In the genomic region with DNA sequence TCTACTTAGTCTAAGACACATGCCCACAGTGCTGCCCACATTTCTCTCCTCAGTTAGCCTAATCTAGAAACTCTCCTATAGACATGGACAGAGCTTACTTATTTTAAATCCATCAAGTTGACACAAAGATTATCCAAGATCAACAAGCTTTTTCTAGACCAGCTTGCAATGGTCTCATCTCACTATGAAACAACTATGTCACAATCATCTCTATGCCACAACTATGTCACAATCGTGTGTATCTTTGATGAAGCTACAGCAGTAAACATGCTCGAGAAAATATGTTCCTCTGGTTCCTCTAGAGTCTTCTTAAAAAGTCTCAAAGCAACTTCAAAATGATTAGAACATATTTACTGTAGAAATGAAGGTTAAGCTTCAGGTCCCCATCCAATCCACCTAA, we compare ENCODE assay signal across 27 mouse cellular contexts.
A peak's percentile ranks its signal among the peaks of the same experiment; 100 is the strongest.
DNase-seq lines count a peak whose midpoint lies in the region; ATAC-seq and TF ChIP-seq lines count a peak whose summit lies in the region.
"Had no signal": no experiment of that assay in that cellular context is flagged by ENCODE, and none has a peak within 500 bp of the region (broad histone marks: within the 10 kb centered on the region; RNA-seq: fewer than 3 reads in every experiment).

No protein-coding gene starts in this region.

- H3K27ac ChIP-seq in liver, adult 2 months (replicated peaks; ENCODE audit: insufficient read depth, low read depth, low read length), result peak overlapping the region; percentile 31; the same call in 1 of the 2 replicates
- H3K27ac ChIP-seq in forebrain, embryonic 12.5 days, result no peak overlapping the region
- H3K27ac ChIP-seq: embryonic facial prominence, embryonic 12.5 days; embryonic facial prominence, embryonic 15.5 days; forebrain, embryonic 13.5 days; hindbrain, embryonic 14.5 days; hindbrain, postnatal 0 days had no signal

- no peaks in the 10 kb centered on the region for H3K27me3 ChIP-seq in liver, adult 2 months (ENCODE audit: control insufficient read depth, insufficient read depth, low read length)
- H3K27me3 ChIP-seq in myocyte (ENCODE audit: control insufficient read depth, insufficient read depth, insufficient read length), result no peaks in the 10 kb centered on the region
- no peaks in the 10 kb centered on the region for H3K27me3 ChIP-seq in forebrain, embryonic 12.5 days
- H3K27me3 ChIP-seq: embryonic facial prominence, embryonic 12.5 days; embryonic facial prominence, embryonic 15.5 days; forebrain, embryonic 13.5 days; heart, embryonic 13.5 days had no signal

- no peaks in the 10 kb centered on the region for H3K36me3 ChIP-seq in liver, adult 2 months (ENCODE audit: control insufficient read depth, insufficient read depth, low read length)
- no peaks in the 10 kb centered on the region for H3K36me3 ChIP-seq in myocyte (ENCODE audit: control insufficient read depth, insufficient read depth)
- H3K36me3 ChIP-seq in forebrain, embryonic 12.5 days (replicated peaks), result no peaks in the 10 kb centered on the region
- H3K36me3 ChIP-seq: embryonic facial prominence, embryonic 12.5 days; embryonic facial prominence, embryonic 15.5 days; heart, embryonic 13.5 days had no signal

- no peak for TF ChIP-seq POLR2A in liver, adult 2 months (IDR thresholded peaks at IDR 0.05; ENCODE audit: extremely low read depth, insufficient read depth, low read length)
- TF ChIP-seq POLR2A in myocyte (IDR thresholded peaks at IDR 0.05; ENCODE audit: insufficient read length, low read depth), result no peak

- no peak overlapping the region for H3K9ac ChIP-seq in liver, adult 2 months (ENCODE audit: low read depth, low read length)
- H3K9ac ChIP-seq in forebrain, embryonic 12.5 days, result no peak overlapping the region
- H3K9ac ChIP-seq: embryonic facial prominence, embryonic 12.5 days; embryonic facial prominence, embryonic 15.5 days; forebrain, embryonic 13.5 days; heart, embryonic 13.5 days; hindbrain, embryonic 14.5 days had no signal

- H3K9me3 ChIP-seq in forebrain, embryonic 12.5 days, result no peaks in the 10 kb centered on the region
- H3K9me3 ChIP-seq: embryonic facial prominence, embryonic 12.5 days; embryonic facial prominence, embryonic 15.5 days; forebrain, embryonic 13.5 days; heart, embryonic 13.5 days had no signal

- H3K79me2 ChIP-seq in liver, adult 2 months (ENCODE audit: control insufficient read depth, insufficient read depth, low read length), result no peaks in the 10 kb centered on the region
- no peaks in the 10 kb centered on the region for H3K79me2 ChIP-seq in myocyte (ENCODE audit: control insufficient read depth, insufficient read depth)

- no peak overlapping the region for H3K4me2 ChIP-seq in myocyte (ENCODE audit: low read depth)
- H3K4me2 ChIP-seq in forebrain, embryonic 12.5 days, result no peak overlapping the region
- H3K4me2 ChIP-seq: embryonic facial prominence, embryonic 12.5 days; embryonic facial prominence, embryonic 15.5 days; forebrain, embryonic 13.5 days; heart, embryonic 13.5 days; hindbrain, embryonic 14.5 days had no signal

- peaks cover 2% of the 10 kb centered on the region for H3K4me1 ChIP-seq in liver, adult 2 months (ENCODE audit: control insufficient read depth, insufficient read depth, low read length)
- no peaks in the 10 kb centered on the region for H3K4me1 ChIP-seq in forebrain, embryonic 12.5 days
- H3K4me1 ChIP-seq: embryonic facial prominence, embryonic 12.5 days; forebrain, embryonic 13.5 days had no signal

- WGBS in liver, adult 2 months, result 22% methylated on average over 2 of the region's 2 CpGs
- WGBS in forebrain, embryonic 12.5 days, result 90% methylated on average over 2 of the region's 2 CpGs

- no peak overlapping the region for H3K4me3 ChIP-seq in liver, adult 2 months (ENCODE audit: insufficient read depth, low read depth, low read length)
- H3K4me3 ChIP-seq in myocyte, result no peak overlapping the region
- no peak overlapping the region for H3K4me3 ChIP-seq in forebrain, embryonic 12.5 days (replicated peaks)
- H3K4me3 ChIP-seq: embryonic facial prominence, embryonic 12.5 days; embryonic facial prominence, embryonic 15.5 days; erythroblast, embryonic 14.5 days; forebrain, embryonic 13.5 days; heart, embryonic 13.5 days had no signal

- ATAC-seq in forebrain, embryonic 12.5 days (ENCODE audit: low FRiP score), result no peak
- ATAC-seq: activated CD4-positive, CD25-positive, alpha-beta regulatory T cell, adult 4 months; forebrain, embryonic 13.5 days; forebrain, embryonic 16.5 days; hindbrain, postnatal 0 days; inflammation-experienced regulatory T-cells, adult 6 months had no signal

- peak; percentile 89 for DNase-seq in liver, adult 2 months (ENCODE audit: extremely low read depth, low read depth, low spot score)
- DNase-seq in liver, result no peak
- peak; percentile 21 for DNase-seq in 3T3-L1 (ENCODE audit: low read depth, low spot score)
- DNase-seq in adipocyte (ENCODE audit: low spot score), result peak; percentile 32
- DNase-seq in spleen, postnatal 14 days (ENCODE audit: low spot score in 2 of 2), result no peak
- DNase-seq: adrenal gland, postnatal 10 days; adrenal gland, postnatal 36 days; cerebellum, adult 11 months; cerebellum, adult 2 months; cerebellum, adult 9-11 months; cerebellum, postnatal 25 days; gastrocnemius, postnatal 25 days; heart, adult 18-20 months; heart, postnatal 14 days; heart, postnatal 4 days had no signal

- H3ac ChIP-seq in myocyte (ENCODE audit: control insufficient read depth, insufficient read length), result no peak overlapping the region

- TF ChIP-seq CTCF in liver, adult 2 months (IDR thresholded peaks at IDR 0.05; ENCODE audit: low read depth, low read length), result no peak

TF ChIP-seq in myocyte, 11 proteins besides CTCF, POLR2A, EP300 and RAD21:
- TF ChIP-seq MAX (IDR thresholded peaks at IDR 0.05; ENCODE audit: low read depth) (no peak), CEBPB (IDR thresholded peaks at IDR 0.05; ENCODE audit: insufficient read depth, poor library complexity, severe bottlenecking) (peak; percentile 35; the same call in 1 of the 2 replicates), MYOD1 (IDR thresholded peaks at IDR 0.05; ENCODE audit: control insufficient read depth in 1 of 3, insufficient read length in 2 of 3, low read depth in 2 of 3) (no peak)

Comparison
In these comparisons a context has a peak if more than half of its experiments do, and no peak if none do; other contexts are left out.
1. DNase-seq: peak in liver, adult 2 months (single experiment), 3T3-L1 (single experiment) and adipocyte (single experiment); none in liver (single experiment) and spleen, postnatal 14 days (0 of 2).